Mouse (Mus musculus) small intestine, adult 2 months (tissue): Measurements from ENCODE around the gene G3bp2. TPM values are rescaled to one million over a fixed set of nuclear protein-coding genes. Genes with fewer than 3 reads are reported as not detected.

Source experiments
- H3K27ac ChIP-seq: fragments of 200-500 bp; 2 replicates; pipeline ENCODE4 v1.5.1; 2012; ENCODE audit warnings: low read depth, low read length, control low read depth, inconsistent platforms; ENCODE audit not compliant: insufficient read depth
- H3K27me3 ChIP-seq: fragments of 200-500 bp; 2 replicates; pipeline ENCODE4 v1.6.1; 2012; ENCODE audit warnings: mild to moderate bottlenecking, moderate library complexity, low read length, inconsistent platforms; ENCODE audit not compliant: control insufficient read depth, insufficient read depth
- H3K36me3 ChIP-seq: fragments of 200-500 bp; 2 replicates; pipeline ENCODE4 v1.6.1; 2012; ENCODE audit warnings: mild to moderate bottlenecking, low read length, control low read depth, inconsistent platforms; ENCODE audit not compliant: control insufficient read depth, insufficient read depth
- H3K4me1 ChIP-seq: fragments of 200-500 bp; 2 replicates; pipeline ENCODE4 v1.6.1; 2012; ENCODE audit warnings: low read length, inconsistent platforms, mixed read lengths; ENCODE audit not compliant: control insufficient read depth, insufficient read depth, insufficient read length
- H3K4me3 ChIP-seq: fragments of 200-500 bp; 2 replicates; pipeline ENCODE4 v1.5.1; 2012; ENCODE audit warnings: low read depth, mild to moderate bottlenecking, control low read depth, inconsistent platforms, low read length, moderate library complexity
- CTCF ChIP-seq: fragments of 200-500 bp; IDR thresholded peaks from 2 replicates; pipeline ENCODE4 v1.5.1; 2012; ENCODE audit warnings: low read depth, mild to moderate bottlenecking, control low read depth, inconsistent platforms, low read length, moderate library complexity, mixed read lengths; ENCODE audit not compliant: insufficient replicate concordance, insufficient read length; ENCODE audit errors: extremely low read depth
- POLR2A ChIP-seq: fragments of 200-500 bp; IDR thresholded peaks from 2 replicates; pipeline ENCODE4 v1.6.1; 2012; ENCODE audit warnings: low read depth, mild to moderate bottlenecking, control low read depth, inconsistent platforms, low read length, moderate library complexity
- WGBS: fragments of 180-500 bp; shearing (Covaris S2); methylation state at CpG from one replicate; pipeline ENCODE4 v1.1.7; 2018; 5-methylcytosine and 5-hydroxymethylcytosine counted together
- polyA plus RNA-seq: library from polyadenylated mRNA; depleted of rRNA; stranded (reverse); fragments of >200 nt; gene quantifications from 2 replicates; pipeline ENCODE4 v1.2.3, GENCODE M21; 2012

Gene G3bp2
- polyA plus RNA-seq, 1 experiment: 6.9 TPM

GRCm38 (mm10) chr5:92101601-92102000 is 18.1 kb upstream of the G3bp2 start:
- H3K4me1 ChIP-seq: peaks cover 12% of the 10 kb centered on the region; the same call in 1 of the 2 replicates
- TF ChIP-seq POLR2A: no peak
- no peak for TF ChIP-seq CTCF
- no peak overlapping the region for H3K27ac ChIP-seq
- no peaks in the 10 kb centered on the region for H3K27me3 ChIP-seq
- H3K36me3 ChIP-seq: no peaks in the 10 kb centered on the region
- H3K4me3 ChIP-seq: no peak overlapping the region
- WGBS: 68% methylated on average over 8 of the region's 8 CpGs

- H3K27me3 ChIP-seq: no peaks in the 10 kb centered on the region
- WGBS: 20% methylated on average over 13 of the region's 13 CpGs
- H3K4me3 ChIP-seq: peak overlapping the region; percentile 10; the same call in 1 of the 2 replicates
- TF ChIP-seq POLR2A: no peak
- no peak for TF ChIP-seq CTCF
- H3K36me3 ChIP-seq: no peaks in the 10 kb centered on the region
- peaks cover 11% of the 10 kb centered on the region; the same call in 1 of the 2 replicates for H3K4me1 ChIP-seq
- H3K27ac ChIP-seq: peak overlapping the region; percentile 1
Measured at GRCm38 (mm10) chr5:92098351-92099109, 15.0 kb upstream of the G3bp2 start.

DNA sequence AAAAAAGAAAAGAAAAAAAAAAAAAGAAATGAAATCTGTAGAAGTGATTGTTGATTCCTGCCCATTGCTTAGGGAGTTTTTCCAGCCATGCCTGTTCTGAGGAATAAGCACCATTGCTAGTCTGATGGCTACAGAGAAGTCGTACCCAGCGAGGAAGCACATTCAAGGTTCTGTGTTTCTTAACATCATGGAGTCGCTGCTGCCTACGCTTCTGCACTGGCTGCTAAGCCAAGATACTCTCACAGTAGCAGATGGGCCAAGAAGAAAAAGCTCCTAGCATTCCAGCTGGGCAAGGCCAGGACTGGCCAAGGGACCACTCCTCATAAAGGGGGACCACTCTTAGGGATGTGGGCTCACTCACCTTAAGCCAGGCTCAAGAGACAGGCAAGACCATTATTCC is 14.3 kb upstream of the G3bp2 start:
- peaks cover 16% of the 10 kb centered on the region; the same call in 1 of the 2 replicates for H3K4me1 ChIP-seq
- TF ChIP-seq CTCF: no peak
- WGBS: 95% methylated on average over 4 of the region's 4 CpGs
- no peak overlapping the region for H3K4me3 ChIP-seq
- H3K27me3 ChIP-seq: no peaks in the 10 kb centered on the region
- H3K36me3 ChIP-seq: no peaks in the 10 kb centered on the region
- H3K27ac ChIP-seq: no peak overlapping the region; the same call in 1 of the 2 replicates

GRCm38 (mm10) chr5:92096786-92097185 is 13.3 kb upstream of the G3bp2 start:
- H3K36me3 ChIP-seq: no peaks in the 10 kb centered on the region
- WGBS: 77% methylated on average over 6 of the region's 6 CpGs
- peaks cover 12% of the 10 kb centered on the region; the same call in 1 of the 2 replicates for H3K4me1 ChIP-seq
- TF ChIP-seq CTCF (no peak), POLR2A (no peak)
- H3K27ac ChIP-seq: no peak overlapping the region
- no peaks in the 10 kb centered on the region for H3K27me3 ChIP-seq
- H3K4me3 ChIP-seq: no peak overlapping the region

- H3K27me3 ChIP-seq: no peaks in the 10 kb centered on the region
- H3K27ac ChIP-seq: no peak overlapping the region
- no peak for TF ChIP-seq CTCF
- peaks cover 12% of the 10 kb centered on the region; the same call in 1 of the 2 replicates for H3K4me1 ChIP-seq
- no peak overlapping the region for H3K4me3 ChIP-seq
- no peaks in the 10 kb centered on the region for H3K36me3 ChIP-seq
- WGBS: 19% methylated on average over 3 of the region's 3 CpGs
Measured at GRCm38 (mm10) chr5:92094062-92094415, 10.5 kb upstream of the G3bp2 start.

DNA sequence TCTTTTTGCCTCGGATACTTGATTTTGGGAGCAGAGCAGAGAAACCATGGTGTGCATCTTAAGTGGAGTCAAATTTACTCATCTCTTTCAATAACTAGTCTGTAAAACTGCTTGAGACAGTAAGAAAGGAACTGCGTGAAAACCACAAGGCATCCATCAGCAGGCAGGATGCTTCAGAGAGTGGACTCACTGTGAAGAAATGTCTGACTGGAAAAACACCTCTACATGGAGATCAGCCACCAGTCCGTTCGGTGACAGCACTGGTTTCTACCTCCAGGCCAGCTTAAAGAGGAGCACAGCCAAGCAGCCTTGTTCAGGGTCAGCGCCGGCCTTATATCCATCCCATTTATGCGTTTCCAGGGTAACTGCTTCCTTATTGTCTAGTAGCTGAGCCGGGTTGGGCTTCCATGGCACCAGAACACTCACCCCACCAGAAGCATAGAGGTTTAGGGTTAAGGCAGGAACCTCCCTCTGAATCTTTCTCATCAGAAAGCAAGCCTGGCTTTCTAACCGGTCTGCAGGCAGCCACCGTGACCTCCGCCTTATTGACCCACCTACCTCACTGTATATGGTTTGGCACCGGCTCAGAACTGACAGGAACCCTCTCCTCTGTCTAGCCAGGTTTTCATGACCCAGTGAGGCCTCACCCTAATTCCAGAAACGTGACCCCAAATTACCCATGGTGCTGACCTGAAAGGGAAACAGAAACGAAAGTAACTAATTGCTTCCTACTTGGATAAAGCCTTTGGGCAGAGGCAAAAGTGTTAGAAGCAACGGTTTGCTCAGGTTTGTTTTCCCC is 9.9 kb upstream of the G3bp2 start:
- peak overlapping the region; percentile 50 for H3K27ac ChIP-seq
- 20% methylated on average over 15 of the region's 15 CpGs for WGBS
- H3K4me3 ChIP-seq: peak overlapping the region; percentile 54
- TF ChIP-seq CTCF: no peak
- no peak for TF ChIP-seq POLR2A
- no peaks in the 10 kb centered on the region for H3K27me3 ChIP-seq
- H3K4me1 ChIP-seq: peaks cover 12% of the 10 kb centered on the region; the same call in 1 of the 2 replicates
- no peaks in the 10 kb centered on the region for H3K36me3 ChIP-seq

- WGBS: 90% methylated on average over 4 of the region's 4 CpGs
- Histone ChIP-seq H3K4me1 (no peaks in the 10 kb centered on the region), H3K4me3 (no peak overlapping the region), H3K27me3 (no peaks in the 10 kb centered on the region), H3K27ac (no peak overlapping the region), H3K36me3 (no peaks in the 10 kb centered on the region)
- TF ChIP-seq CTCF (no peak), POLR2A (no peak)
Measured at GRCm38 (mm10) chr5:92087469-92087868, 4.0 kb upstream of the G3bp2 start.
